Mouse (Mus musculus) megakaryocyte, embryonic 14.5 days (primary cell): ENCODE measurements around the gene Btbd1.

Experiments used
- FLI1 ChIP-seq: IDR thresholded peaks from 2 replicates; pipeline ENCODE4 v1.6.1; 2012; ENCODE audit warnings: low read length, inconsistent platforms, mixed read lengths
- GATA1 ChIP-seq: IDR thresholded peaks from 3 replicates; pipeline ENCODE4 v1.6.1; 2012; ENCODE audit warnings: mixed read lengths, low read length, inconsistent platforms, borderline replicate concordance

GRCm38 (mm10) chr7:81788536-81788935 lies 40.7 kb downstream of the Btbd1 start:
- TF ChIP-seq FLI1 (no peak), GATA1 (no peak)
